In the genomic region with DNA sequence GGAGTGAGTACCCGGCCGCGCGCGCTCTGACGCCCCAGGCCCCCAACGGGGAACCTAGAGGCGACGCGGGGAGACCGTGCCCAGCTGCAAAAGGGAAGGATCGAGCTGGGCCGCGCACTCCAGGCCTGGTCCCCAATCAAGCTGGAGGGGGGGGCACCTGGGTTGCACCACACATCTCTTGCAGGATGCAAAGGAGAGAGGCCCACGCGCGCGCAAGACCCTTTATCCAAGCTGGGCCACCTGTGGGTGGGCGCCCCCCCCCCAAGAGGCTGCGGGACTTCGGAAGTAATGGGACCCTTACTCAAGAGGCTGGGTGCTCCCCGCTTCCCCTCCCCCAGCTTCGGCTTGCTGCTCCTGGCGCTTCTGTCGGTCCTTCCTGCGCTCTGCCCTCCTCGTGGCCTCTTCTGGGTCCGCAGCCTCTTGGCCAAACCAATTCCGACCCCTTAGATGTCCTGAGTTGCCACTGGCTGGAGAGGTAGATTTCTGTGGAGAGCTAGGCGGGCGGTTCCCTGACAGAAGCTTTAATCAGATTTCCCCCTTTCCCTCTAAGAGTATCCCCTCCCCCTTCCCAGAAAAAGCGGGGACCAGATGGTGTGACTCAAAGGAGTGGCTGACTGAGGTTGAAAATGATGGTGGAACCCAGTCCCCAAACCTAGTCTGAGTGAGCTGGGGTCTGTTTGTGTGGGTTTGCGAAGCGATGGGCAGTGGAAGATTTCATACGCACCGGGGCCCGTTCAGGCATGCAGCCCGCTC, we compare ENCODE assay signal across 8 mouse cellular contexts. TPM values are rescaled to one million over a fixed set of nuclear protein-coding genes. Genes with fewer than 3 reads are reported as not detected.
A peak's percentile ranks its signal among the peaks of the same experiment; 100 is the strongest.
DNase-seq lines count a peak whose midpoint lies in the region; ATAC-seq and TF ChIP-seq lines count a peak whose summit lies in the region.

No protein-coding gene starts in this region.

- no peaks in the 10 kb centered on the region for H3K9me3 ChIP-seq in limb, embryonic 11.5 days (ENCODE audit: control insufficient read depth, low read length)
- no peaks in the 10 kb centered on the region for H3K9me3 ChIP-seq in neural tube, embryonic 12.5 days

- no peak for TF ChIP-seq CTCF in C2C12 (IDR thresholded peaks at IDR 0.05; ENCODE audit: control insufficient read depth, insufficient read depth, insufficient read length)

- peak overlapping the region; percentile 93 for H3K4me2 ChIP-seq in limb, embryonic 11.5 days (ENCODE audit: low read depth, severe bottlenecking)
- H3K4me2 ChIP-seq in neural tube, embryonic 12.5 days (replicated peaks): peak overlapping the region; percentile 70

- no peak for DNase-seq in frontal cortex, postnatal 14 days (ENCODE audit: low spot score in 2 of 2)
- peak; percentile 70 for DNase-seq in embryo, embryonic 10.5 days (ENCODE audit: low spot score)
- DNase-seq in heart, postnatal 4 days: peak; percentile 46
- peak; percentile 68 for DNase-seq in limb, embryonic 11.5 days (ENCODE audit: low spot score)
- DNase-seq in urinary bladder, postnatal 14 days (ENCODE audit: low spot score): no peak

- H3K9ac ChIP-seq in limb, embryonic 11.5 days (ENCODE audit: low read length): peak overlapping the region; percentile 96
- H3K9ac ChIP-seq in neural tube, embryonic 12.5 days: peak overlapping the region; percentile 98

- H3K79me2 ChIP-seq in C2C12 (ENCODE audit: control insufficient read depth, insufficient read depth): peaks cover 47% of the 10 kb centered on the region

- no peaks in the 10 kb centered on the region for H3K36me3 ChIP-seq in C2C12 (ENCODE audit: control insufficient read depth, insufficient read depth)
- H3K36me3 ChIP-seq in limb, embryonic 11.5 days (ENCODE audit: control insufficient read depth, insufficient read depth, low read length): no peaks in the 10 kb centered on the region
- H3K36me3 ChIP-seq in neural tube, embryonic 12.5 days: no peaks in the 10 kb centered on the region

- 3% methylated on average over 38 of the region's 38 CpGs for WGBS in limb, embryonic 11.5 days
- under 1% methylated on average over 38 of the region's 38 CpGs for WGBS in neural tube, embryonic 12.5 days

- H3ac ChIP-seq in C2C12 (ENCODE audit: control insufficient read depth, insufficient read length, low read depth): peak overlapping the region; percentile 63

- H3K4me1 ChIP-seq in limb, embryonic 11.5 days (ENCODE audit: control insufficient read depth, insufficient read depth, low read length): peaks cover 15% of the 10 kb centered on the region
- peaks cover 33% of the 10 kb centered on the region for H3K4me1 ChIP-seq in neural tube, embryonic 12.5 days

- peak overlapping the region; percentile 50 for H3K4me3 ChIP-seq in C2C12 (ENCODE audit: insufficient read depth, poor library complexity, severe bottlenecking)
- peak overlapping the region; percentile 93 for H3K4me3 ChIP-seq in limb, embryonic 11.5 days (ENCODE audit: low read depth, low read length)
- peak overlapping the region; percentile 92 for H3K4me3 ChIP-seq in neural tube, embryonic 12.5 days

- H3K79me3 ChIP-seq in C2C12 (ENCODE audit: low read depth): no peaks in the 10 kb centered on the region

- ATAC-seq in frontal cortex, adult (ENCODE audit: low TSS enrichment): peak; percentile 48
- ATAC-seq in limb, embryonic 11.5 days (ENCODE audit: insufficient number of reproducible peaks, low FRiP score, low TSS enrichment, low read depth): no peak
- ATAC-seq in neural tube, embryonic 12.5 days (ENCODE audit: low FRiP score, low read depth): peak; percentile 36; the same call in 1 of the 2 replicates

- no peaks in the 10 kb centered on the region for H3K27me3 ChIP-seq in C2C12 (ENCODE audit: control insufficient read depth, insufficient read depth, insufficient read length)
- H3K27me3 ChIP-seq in limb, embryonic 11.5 days (ENCODE audit: control insufficient read depth, insufficient read depth, low read length): no peaks in the 10 kb centered on the region
- 0 out of 2 replicates have a peak, but pooled peaks cover 4% of the 10 kb centered on the region for H3K27me3 ChIP-seq in neural tube, embryonic 12.5 days (replicated peaks)

- peak overlapping the region; percentile 72 for H3K27ac ChIP-seq in limb, embryonic 11.5 days (replicated peaks; ENCODE audit: low read depth, low read length)
- peak overlapping the region; percentile 46 for H3K27ac ChIP-seq in neural tube, embryonic 12.5 days

TF ChIP-seq in C2C12, 6 proteins besides CTCF, POLR2A, EP300 and RAD21:
- TF ChIP-seq USF1 (IDR thresholded peaks at IDR 0.05; ENCODE audit: low read depth): no peak
- TF ChIP-seq MAX (IDR thresholded peaks at IDR 0.05): peak; percentile 3

RNA-seq across cellular contexts. Expression of gene Palm, which starts 0.5 kb away (rescaled TPM):
- polyA plus RNA-seq in C2C12 (2012; fragmentation: generic; extraction: Trizol): 39.9 TPM
- 10 to 100 TPM; 78.5 to 88.6 TPM for total RNA-seq in heart, postnatal 4 days (2021)
- polyA plus RNA-seq in limb, embryonic 11.5 days (2014; fragmentation: Nextera tagmentation; extraction: Ambion mirVana): 108 and 109 TPM in 2 replicates
- polyA plus RNA-seq in neural tube, embryonic 12.5 days (2016; fragmentation: Nextera tagmentation; extraction: Ambion mirVana): 196 and 205 TPM in 2 replicates

RNA-seq across cellular contexts. Expression of gene Prss57, which starts 3.2 kb away (rescaled TPM):
- polyA plus RNA-seq in C2C12 (2012; fragmentation: generic; extraction: Trizol): not detected
- not detected for total RNA-seq in heart, postnatal 4 days (2021)
- polyA plus RNA-seq in limb, embryonic 11.5 days (2014; fragmentation: Nextera tagmentation; extraction: Ambion mirVana): not detected in 2 replicates
- 0.16 and 0.42 TPM in 2 replicates for polyA plus RNA-seq in neural tube, embryonic 12.5 days (2016; fragmentation: Nextera tagmentation; extraction: Ambion mirVana)

RNA-seq across cellular contexts. Expression of gene Fstl3, which starts 16.8 kb away (rescaled TPM):
- 12.1 TPM for polyA plus RNA-seq in C2C12 (2012; fragmentation: generic; extraction: Trizol)
- 10 to 100 TPM; 10.3 TPM for total RNA-seq in heart, postnatal 4 days (2021)
- polyA plus RNA-seq in limb, embryonic 11.5 days (2014; fragmentation: Nextera tagmentation; extraction: Ambion mirVana): 1.8 and 1.9 TPM in 2 replicates
- 1.5 and 2.0 TPM in 2 replicates for polyA plus RNA-seq in neural tube, embryonic 12.5 days (2016; fragmentation: Nextera tagmentation; extraction: Ambion mirVana)

RNA-seq across cellular contexts. Expression of gene Misp, which starts 26.9 kb away (rescaled TPM):
- not detected for polyA plus RNA-seq in C2C12 (2012; fragmentation: generic; extraction: Trizol)
- under 1 TPM; 0.14 to 0.45 TPM for total RNA-seq in heart, postnatal 4 days (2021)
- polyA plus RNA-seq in limb, embryonic 11.5 days (2014; fragmentation: Nextera tagmentation; extraction: Ambion mirVana): 0.21 and 0.29 TPM in 2 replicates
- polyA plus RNA-seq in neural tube, embryonic 12.5 days (2016; fragmentation: Nextera tagmentation; extraction: Ambion mirVana): 1.6 and 2.3 TPM in 2 replicates

RNA-seq across cellular contexts. Expression of gene Rnf126, which starts 27.2 kb away (rescaled TPM):
- 116 TPM for polyA plus RNA-seq in C2C12 (2012; fragmentation: generic; extraction: Trizol)
- 10 to 100 TPM; 40.3 to 45.9 TPM for total RNA-seq in heart, postnatal 4 days (2021)
- 112 and 118 TPM in 2 replicates for polyA plus RNA-seq in limb, embryonic 11.5 days (2014; fragmentation: Nextera tagmentation; extraction: Ambion mirVana)
- 115 and 118 TPM in 2 replicates for polyA plus RNA-seq in neural tube, embryonic 12.5 days (2016; fragmentation: Nextera tagmentation; extraction: Ambion mirVana)

Comparison
In these comparisons a context has a peak if more than half of its experiments do, and no peak if none do; other contexts are left out.
1. DNase-seq: peak in embryo, embryonic 10.5 days (single experiment), heart, postnatal 4 days (single experiment) and limb, embryonic 11.5 days (single experiment); none in frontal cortex, postnatal 14 days (0 of 2) and urinary bladder, postnatal 14 days (single experiment).
2. Peak in every context shown above with its lines, with median percentiles within 50 percentile points of each other: H3K4me3 ChIP-seq.